Mouse (Mus musculus): ENCODE measurements around the gene Tbl1x.
"Not testable (repeated sequence)": the region's sequence is repeated elsewhere in the genome, so short reads cannot be mapped to it uniquely, and the experiment has no call there.

Tbl1x gene

DNA sequence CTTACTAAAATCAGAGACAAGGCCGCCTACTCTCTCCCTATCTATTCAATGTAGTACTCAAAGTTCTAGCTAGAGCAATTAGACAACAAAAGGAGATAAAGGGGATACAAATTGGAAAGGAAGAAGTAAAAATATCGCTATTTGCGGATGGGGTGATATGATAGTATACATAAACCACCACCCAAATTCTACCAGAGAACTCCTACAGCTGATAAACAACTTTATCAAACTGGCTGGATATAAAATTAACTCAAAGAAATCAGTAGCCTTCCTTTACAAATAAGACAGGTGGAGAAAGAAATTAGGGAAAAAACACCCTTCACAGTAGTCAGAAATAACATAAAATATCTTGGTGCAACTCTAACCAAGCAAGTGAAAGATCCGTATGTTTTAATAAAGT, 29.0 kb downstream of the Tbl1x start:
- intact Hi-C loops (cut with DNase I) = not testable (repeated sequence)

GRCm38 (mm10) chrX:77544003-77544402, 33.2 kb downstream of the Tbl1x start:
- intact Hi-C loops (cut with DNase I) = no loop called here

GRCm38 (mm10) chrX:77544550-77544949, 33.7 kb downstream of the Tbl1x start:
- intact Hi-C loops (cut with DNase I) = no loop called here

DNA sequence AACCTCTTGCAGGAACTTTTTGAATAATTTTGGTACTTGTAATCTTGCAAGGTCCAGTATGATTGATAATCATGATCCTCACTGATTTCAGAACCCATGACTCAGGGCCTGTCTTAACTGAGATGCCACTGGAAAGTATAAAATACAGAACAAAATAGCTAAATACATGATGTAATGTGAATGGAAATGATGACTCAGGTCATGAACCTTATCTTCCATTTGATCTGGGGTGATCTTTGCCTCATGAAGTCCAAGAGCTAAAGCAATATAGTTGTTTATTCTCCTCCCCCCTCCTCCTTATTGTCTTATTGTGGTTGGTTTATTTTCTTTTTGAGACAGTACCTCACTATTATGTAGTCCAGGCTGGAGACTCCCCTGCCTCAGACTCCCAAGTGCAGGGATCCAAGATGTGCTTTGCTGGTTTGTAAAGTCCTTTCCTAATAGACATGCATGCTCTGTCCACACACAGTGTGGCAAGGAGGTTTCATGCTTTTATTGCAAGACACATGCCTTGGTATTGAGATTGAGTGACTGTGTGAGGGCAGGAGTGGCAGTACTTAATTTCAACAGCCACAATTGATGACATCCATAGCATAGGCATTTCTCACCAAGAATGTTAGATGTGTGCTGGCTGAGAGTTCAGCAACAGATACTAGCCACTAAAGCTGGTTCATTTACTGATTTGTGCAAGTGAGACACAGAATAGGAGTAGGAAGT, 34.7 kb downstream of the Tbl1x start:
- intact Hi-C loops (cut with DNase I) = no loop called here

DNA sequence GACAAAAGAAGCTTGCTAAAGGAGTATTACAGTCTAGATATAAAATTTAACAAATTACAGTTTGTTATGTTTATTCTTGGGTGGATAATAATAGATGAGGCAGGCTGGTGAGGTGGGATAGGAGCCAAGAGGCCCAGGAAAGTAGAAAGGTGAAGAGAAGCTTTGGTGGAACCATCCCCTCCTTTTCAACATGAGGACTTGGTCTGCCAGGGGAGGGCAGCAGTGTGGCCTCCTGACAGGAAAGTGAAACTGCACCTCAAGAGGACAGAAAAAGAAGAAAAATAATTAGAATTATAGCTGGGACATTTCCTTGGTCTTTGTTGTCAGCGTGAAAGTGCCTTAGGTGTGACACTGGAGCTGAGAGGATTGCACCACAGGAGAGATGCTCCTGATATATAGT, 35.6 kb downstream of the Tbl1x start:
- intact Hi-C loops (cut with DNase I) = no loop called here

DNA sequence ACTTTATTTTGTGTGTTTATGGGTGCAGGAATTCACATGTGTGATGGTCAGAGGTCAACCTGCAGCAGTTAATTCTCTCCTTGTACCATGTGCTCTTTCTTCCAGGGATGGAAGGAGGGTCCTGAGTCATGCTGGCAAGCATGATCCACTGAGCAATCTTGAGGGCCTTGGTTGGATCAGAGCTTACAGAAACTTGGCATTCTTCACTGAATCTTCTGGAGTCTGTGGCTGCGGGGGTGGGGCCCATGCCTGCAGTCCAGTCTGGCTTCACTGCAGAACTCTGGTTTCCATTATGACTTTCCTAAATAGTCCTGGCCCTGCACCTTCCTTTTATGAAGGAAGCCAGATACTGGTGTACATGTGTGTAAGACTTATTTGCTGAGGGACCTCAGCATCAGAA, 38.1 kb downstream of the Tbl1x start:
- intact Hi-C loops (cut with DNase I) = no loop called here

DNA sequence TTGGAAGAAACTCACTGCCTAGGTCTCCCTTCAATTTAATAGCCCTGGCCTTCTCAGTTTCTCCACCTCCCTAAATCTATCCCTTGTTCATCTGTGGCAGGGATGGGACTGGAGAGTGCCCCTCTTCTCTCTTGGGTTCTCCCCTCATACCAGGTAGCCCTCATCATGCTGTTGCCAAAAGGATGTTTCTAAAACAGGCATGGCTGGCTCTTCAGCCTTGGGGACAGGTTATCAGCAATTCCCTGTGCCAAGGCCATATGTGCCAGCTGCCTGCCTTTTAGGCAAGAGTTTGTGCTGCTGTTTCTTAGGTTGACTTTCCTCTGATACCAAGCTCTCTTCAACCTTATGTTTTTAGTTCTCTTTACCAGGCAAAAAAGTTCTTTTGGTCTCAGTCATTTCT, 39.6 kb downstream of the Tbl1x start:
- intact Hi-C loops (cut with DNase I) = no loop called here

DNA sequence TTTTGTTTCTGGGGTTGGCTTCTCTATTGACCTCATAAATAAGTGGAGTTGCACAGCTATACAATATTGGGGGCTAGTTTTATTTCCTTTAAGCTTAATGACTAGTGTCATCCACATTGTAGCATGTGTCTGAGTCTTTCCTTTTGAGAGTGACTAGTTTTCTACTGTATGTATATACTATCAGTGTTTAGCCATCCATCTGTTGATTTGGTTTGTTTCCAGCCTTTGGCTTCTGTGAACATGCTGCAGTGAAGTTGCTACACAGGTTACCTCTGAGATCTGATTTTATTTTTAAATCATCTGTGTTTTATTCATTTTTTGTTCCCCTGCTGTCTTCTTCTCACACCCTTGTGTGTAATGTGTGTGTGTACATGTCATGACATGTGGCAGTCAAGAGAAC, 40.5 kb downstream of the Tbl1x start:
- intact Hi-C loops (cut with DNase I) = no loop called here

DNA sequence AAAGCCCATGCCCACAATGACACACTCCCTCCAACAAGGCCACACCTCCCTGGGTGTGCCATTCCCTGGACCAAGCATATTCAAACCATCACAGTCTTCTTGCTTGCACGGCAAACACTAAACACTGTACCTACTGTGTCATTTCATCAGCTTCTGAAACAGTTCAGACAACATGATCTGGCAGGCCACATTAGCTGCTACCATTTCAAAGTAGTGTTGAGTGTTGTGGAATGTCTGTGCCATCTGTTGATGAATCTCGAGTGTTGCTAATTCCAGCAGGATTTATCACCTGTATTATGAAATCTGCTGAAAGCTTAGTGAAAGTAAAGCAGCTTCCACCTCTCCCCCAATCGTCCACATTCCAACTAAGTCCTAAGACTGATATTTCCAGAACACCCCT, 41.3 kb downstream of the Tbl1x start:
- intact Hi-C loops (cut with DNase I) = no loop called here

DNA sequence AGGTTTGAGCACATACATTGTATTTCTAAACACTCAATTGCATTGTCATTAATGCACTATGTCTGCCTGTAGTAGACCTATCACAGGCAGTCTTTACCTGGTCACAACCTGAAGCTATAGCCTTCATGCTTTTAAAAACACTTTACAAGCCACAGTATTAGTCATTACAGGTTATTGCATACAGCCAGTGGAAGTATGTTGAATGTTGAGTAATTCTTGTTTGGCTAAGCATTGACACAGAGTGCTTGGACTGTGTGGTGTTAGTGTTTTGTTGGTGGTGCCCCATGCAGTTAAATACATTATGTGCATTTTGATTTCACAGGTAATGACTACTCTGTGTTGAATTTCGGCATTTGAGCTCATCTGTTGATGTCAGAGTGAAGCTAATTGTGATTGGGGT, 45.2 kb downstream of the Tbl1x start:
- intact Hi-C loops (cut with DNase I) = no loop called here

GRCm38 (mm10) chrX:77559199-77559881, 48.5 kb downstream of the Tbl1x start:
- intact Hi-C loops (cut with DNase I) = no loop called here

GRCm38 (mm10) chrX:77563616-77564015, 52.8 kb downstream of the Tbl1x start:
- intact Hi-C loops (cut with DNase I) = no loop called here

GRCm38 (mm10) chrX:77566739-77567138, 55.9 kb downstream of the Tbl1x start:
- intact Hi-C loops (cut with DNase I) = no loop called here

- intact Hi-C loops (cut with DNase I) = no loop called here
Measured at GRCm38 (mm10) chrX:77568013-77568412, 57.2 kb downstream of the Tbl1x start.

- intact Hi-C loops (cut with DNase I) = no loop called here
Measured at GRCm38 (mm10) chrX:77573743-77574142, 62.9 kb downstream of the Tbl1x start.

GRCm38 (mm10) chrX:77577108-77577507, 66.3 kb downstream of the Tbl1x start:
- intact Hi-C loops (cut with DNase I) = no loop called here

DNA sequence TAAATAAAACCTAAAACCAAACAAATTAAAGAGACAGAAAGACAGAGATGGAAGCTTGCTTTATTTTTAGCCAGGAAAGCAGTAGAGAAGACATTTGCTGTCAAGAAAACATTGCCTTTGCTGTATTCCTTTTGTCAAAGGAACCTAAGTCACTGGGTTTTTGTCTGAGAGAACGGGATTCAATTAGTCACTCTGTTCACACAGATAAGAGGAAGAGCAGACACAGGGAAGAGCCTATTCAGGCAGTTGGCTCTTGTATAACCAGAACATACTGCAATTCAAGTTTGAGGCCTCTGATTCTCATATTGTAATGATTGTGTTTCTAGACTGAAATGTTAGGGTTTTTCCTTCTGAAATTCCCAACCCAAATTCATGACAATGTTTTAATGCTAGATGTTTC, 67.4 kb downstream of the Tbl1x start:
- intact Hi-C loops (cut with DNase I) = no loop called here

- intact Hi-C loops (cut with DNase I) = no loop called here
Measured at GRCm38 (mm10) chrX:77579964-77580363, 69.2 kb downstream of the Tbl1x start.

DNA sequence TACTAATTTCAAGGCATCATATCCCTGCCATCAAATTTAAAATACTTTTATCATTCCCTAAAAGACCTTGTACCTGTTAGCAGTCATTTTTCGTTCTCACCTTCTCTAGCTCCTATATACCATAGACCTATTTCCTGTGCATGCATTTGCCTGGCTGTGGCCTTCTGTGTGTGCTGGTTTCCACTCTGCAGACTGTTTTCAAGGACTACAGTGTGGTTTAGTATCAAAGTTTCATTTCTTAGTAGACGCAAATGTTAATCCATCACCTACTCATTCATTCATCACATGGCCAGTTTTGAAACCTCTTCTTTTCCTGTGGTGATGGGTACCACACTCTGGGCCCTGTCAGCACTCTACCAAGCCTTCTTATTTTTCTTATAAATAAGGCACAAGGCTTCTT, 75.2 kb downstream of the Tbl1x start:
- intact Hi-C loops (cut with DNase I) = no loop called here

DNA sequence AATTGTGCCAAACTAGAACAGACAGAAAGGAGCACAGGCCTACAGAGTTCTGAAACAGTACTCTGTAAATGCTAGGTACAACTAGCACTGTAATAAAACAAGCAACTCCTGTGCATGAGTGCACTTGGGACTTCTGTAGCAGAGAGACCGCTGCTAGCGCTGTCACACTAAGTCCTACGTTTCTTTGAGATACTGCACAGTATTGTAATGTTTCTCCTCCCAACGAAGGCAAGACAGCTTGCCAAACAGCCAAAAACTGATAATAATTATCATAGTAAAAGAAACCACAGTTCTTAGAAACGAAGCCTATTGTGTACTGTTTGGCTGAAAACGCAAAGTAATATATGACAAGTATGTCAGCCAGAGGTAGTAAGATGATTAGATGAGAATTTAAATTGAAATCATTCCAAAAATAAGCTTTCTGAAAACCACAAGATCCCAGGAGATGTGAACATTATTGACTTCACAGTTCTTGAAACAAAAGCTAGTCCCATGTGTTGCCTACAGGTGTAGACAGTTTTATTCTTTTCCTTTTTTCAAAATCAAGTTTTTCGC, 83.9 kb downstream of the Tbl1x start:
- intact Hi-C loops (cut with DNase I) = no loop called here

- intact Hi-C loops (cut with DNase I) = no loop called here
Measured at GRCm38 (mm10) chrX:77597674-77598073, 86.9 kb downstream of the Tbl1x start.

DNA sequence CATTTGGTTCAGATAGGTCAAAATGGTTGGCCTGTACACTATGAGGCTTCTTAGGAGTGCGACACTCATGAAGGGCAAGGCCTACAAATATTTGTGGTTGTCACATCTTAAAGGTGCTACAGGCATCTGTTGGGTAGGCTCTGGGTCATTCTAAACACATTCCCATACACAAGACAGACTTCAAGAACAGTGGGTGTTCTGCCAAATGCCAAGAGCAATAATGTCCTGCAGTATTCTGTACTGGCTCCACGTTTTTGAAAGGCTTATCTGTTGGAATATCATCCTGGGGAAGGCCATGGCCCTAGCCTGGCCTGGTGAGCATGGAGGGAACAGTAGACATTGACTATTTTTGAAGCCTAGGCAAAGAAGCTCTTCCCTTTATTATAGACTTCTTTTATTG, 87.9 kb downstream of the Tbl1x start:
- intact Hi-C loops (cut with DNase I) = no loop called here

Measured in adrenal gland (tissue).